Mouse (Mus musculus): ENCODE measurements around the gene Tap2.
"Not testable (repeated sequence)": the region's sequence is repeated elsewhere in the genome, so short reads cannot be mapped to it uniquely, and the experiment has no call there.

DNA sequence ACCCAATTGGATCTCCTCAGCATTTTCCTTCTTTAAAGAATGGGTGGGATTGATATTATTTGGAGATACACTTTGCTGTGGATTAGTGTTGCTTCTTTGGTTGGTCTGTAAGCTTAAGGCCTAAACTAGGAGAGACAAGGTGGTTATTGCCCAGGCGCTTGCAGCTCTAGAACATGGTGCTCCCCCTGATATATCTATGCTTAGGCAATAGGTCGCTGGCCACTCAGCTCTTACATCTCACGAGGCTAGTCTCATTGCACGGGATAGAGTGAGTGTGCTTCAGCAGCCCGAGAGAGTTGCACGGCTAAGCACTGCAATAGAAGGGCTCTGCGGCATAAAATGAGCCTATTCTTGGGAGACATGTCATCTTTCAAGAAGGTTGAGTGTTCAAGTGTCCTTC lies 28.7 kb downstream of the Tap2 start:
- TF ChIP-seq CTCF (conservative IDR thresholded peaks at IDR 0.05; ENCODE audit: low read length); POU5F1 (IDR thresholded peaks at IDR 0.05; ENCODE audit: borderline replicate concordance, low read length): not testable (repeated sequence)

Measured in E14TG2a.4 (cell line).